Mouse (Mus musculus) embryo, embryonic 11.5 days (tissue): Measurements from ENCODE around the gene Hpse2.
A peak's percentile ranks its signal among the peaks of the same experiment; 100 is the strongest.

Experiments used
- DNase-seq: peaks from one replicate; pipeline ENCODE4 v3.0.0-alpha.2; 2012; ENCODE audit warnings: low read depth, low spot score

Hpse2 gene

GRCm38 (mm10) chr19:42779531-42780155, 608.5 kb downstream of the Hpse2 start, which contains the start of gene Hps1:
TSS of gene Hps1 (minus strand) at chr19:42779978.
- peak; percentile 84 for DNase-seq

- no peak for DNase-seq
These were observed 610.4 kb downstream of the Hpse2 start for GRCm38 (mm10) chr19:42777801-42778200.

- DNase-seq, result no peak
These were observed 611.3 kb downstream of the Hpse2 start for GRCm38 (mm10) chr19:42776813-42777212.

GRCm38 (mm10) chr19:42770141-42770872, 617.8 kb downstream of the Hpse2 start:
- DNase-seq, result no peak

GRCm38 (mm10) chr19:42769648-42770047, 618.5 kb downstream of the Hpse2 start:
- DNase-seq, result no peak

- no peak for DNase-seq
These were observed 620.8 kb downstream of the Hpse2 start for GRCm38 (mm10) chr19:42767361-42767760.

- DNase-seq, result no peak
These were observed 623.8 kb downstream of the Hpse2 start for GRCm38 (mm10) chr19:42764398-42764797.

- no peak for DNase-seq
These were observed 631.5 kb downstream of the Hpse2 start for GRCm38 (mm10) chr19:42756671-42757070.

- DNase-seq, result no peak
These were observed 632.8 kb downstream of the Hpse2 start for GRCm38 (mm10) chr19:42755148-42755870.

- DNase-seq, result no peak
These were observed 634.8 kb downstream of the Hpse2 start for GRCm38 (mm10) chr19:42753141-42753917.

- peak; percentile 67 for DNase-seq
These were observed 635.7 kb downstream of the Hpse2 start, which contains the start of gene Pyroxd2 for GRCm38 (mm10) chr19:42752363-42752931. TSS of gene Pyroxd2 (minus strand) at chr19:42752775.

GRCm38 (mm10) chr19:42750196-42750595, 638.0 kb downstream of the Hpse2 start:
- DNase-seq, result no peak

GRCm38 (mm10) chr19:42746702-42747101, 641.5 kb downstream of the Hpse2 start:
- DNase-seq, result no peak

GRCm38 (mm10) chr19:42745869-42746224, 642.3 kb downstream of the Hpse2 start:
- DNase-seq, result no peak

GRCm38 (mm10) chr19:42745084-42745868, 642.9 kb downstream of the Hpse2 start:
- DNase-seq, result no peak

- DNase-seq, result peak; percentile 31
These were observed 644.0 kb downstream of the Hpse2 start for GRCm38 (mm10) chr19:42744162-42744586.

- no peak for DNase-seq
These were observed 644.9 kb downstream of the Hpse2 start for GRCm38 (mm10) chr19:42743261-42743660.

- no peak for DNase-seq
These were observed 646.3 kb downstream of the Hpse2 start for GRCm38 (mm10) chr19:42741884-42742283.

- no peak for DNase-seq
These were observed 647.8 kb downstream of the Hpse2 start for GRCm38 (mm10) chr19:42740163-42740899.

GRCm38 (mm10) chr19:42739734-42740133, 648.4 kb downstream of the Hpse2 start:
- no peak for DNase-seq
